Mouse (Mus musculus): ENCODE measurements at regions not wholly inside any gene's neighbourhood (a gene's known extent, or its start where the extent isn't known, plus 50 kb on each side); places are given as distances from the start of the nearest gene placed in this dataset.

DNA sequence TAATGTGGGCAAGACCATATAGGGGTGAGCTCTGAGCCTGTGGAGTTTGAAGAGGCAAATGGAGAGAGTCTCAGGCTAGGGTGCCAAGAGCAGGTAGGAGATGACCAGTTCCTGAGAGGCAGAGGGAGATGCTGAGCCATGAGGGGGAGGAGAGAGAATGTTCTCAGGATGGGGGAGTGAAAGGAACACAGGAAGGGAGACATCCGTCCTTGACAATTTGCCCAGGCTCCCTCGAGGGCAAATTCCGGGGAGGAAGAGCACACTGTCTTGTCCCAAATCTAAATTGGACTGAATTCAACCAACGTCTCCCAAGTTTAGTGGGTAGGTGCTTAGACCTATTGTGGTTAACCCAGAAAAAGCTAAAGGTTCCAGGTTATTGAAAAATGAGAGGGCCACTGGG is 81.2 kb upstream of the Nck2 start:
- no peak for DNase-seq (ENCODE audit: extremely low spot score in 1 of 2, low spot score in 1 of 2)

DNA sequence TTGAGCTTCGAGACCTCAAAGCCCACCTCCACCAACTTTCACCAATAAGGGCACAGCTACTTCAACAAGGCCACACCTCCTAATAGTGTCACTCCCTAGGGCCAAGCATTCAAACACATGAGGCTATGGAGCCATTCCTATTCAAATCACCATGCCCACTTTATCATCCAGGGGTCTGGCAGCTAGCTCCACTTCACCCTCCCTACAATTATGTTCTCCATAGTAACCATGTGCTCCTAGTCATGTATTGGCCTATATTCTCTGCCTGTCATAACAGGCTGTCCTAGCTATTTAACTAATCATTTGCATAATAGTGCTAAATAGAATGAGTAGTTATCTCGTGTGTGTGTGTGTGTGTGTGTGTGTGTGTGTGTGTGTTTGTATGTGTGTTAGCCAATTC is 77.9 kb upstream of the Nck2 start:
- DNase-seq (ENCODE audit: extremely low spot score in 1 of 2, low spot score in 1 of 2) = no peak

DNA sequence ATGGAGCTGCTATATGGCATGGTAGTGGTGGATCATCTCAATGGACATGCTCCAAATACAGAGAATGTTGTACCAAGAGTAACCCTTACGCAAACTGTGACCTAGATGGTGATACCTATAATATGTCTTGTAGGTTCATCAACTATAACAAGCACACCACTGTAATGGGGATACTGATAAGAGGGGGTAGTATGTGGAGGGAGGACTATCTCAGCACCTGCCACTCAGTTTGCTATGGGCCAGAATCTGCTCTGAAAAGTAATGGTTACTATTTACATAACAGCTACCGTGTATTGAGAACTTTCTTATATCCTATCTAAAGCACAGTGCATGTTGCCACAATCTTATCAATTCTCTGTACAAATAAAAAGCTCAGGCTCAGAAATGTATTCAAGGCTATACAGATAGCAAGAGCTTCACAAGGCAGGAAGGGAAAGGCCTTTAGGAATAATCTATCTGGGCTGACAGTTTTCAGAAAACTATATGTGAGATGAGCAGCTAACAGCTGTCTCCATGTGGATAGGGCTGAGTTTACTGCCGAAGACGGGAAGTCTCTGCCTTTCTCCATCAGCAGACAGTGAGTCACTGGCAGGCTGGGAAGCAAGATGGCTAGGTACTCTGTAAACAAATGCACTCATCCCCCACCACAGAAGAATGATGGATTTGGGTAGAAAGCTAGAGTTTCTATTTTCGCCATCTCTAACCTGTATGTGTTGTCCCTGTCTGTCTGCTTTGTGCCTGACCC is 77.1 kb upstream of the Nck2 start:
- DNase-seq (ENCODE audit: extremely low spot score in 1 of 2, low spot score in 1 of 2) = no peak

DNA sequence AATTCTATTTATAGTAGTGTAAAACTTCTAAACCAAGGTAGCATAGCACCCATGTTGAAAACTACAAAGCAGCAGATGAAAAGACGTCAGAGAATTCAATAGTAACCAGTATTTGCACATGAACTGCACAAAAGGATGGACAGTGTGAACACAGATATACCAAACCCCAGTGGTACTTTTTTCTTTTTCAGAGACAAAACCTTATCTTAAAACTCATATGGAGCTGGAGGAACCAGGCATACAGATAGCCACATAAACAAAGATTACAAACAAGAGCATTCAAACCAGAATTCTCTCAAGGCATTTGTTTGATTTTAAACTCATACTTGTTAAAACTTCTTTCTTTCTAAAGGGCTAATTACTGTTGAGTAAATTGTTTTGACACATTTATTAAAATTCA is 72.5 kb upstream of the Nck2 start:
- no peak for DNase-seq (ENCODE audit: extremely low spot score in 1 of 2, low spot score in 1 of 2)

DNA sequence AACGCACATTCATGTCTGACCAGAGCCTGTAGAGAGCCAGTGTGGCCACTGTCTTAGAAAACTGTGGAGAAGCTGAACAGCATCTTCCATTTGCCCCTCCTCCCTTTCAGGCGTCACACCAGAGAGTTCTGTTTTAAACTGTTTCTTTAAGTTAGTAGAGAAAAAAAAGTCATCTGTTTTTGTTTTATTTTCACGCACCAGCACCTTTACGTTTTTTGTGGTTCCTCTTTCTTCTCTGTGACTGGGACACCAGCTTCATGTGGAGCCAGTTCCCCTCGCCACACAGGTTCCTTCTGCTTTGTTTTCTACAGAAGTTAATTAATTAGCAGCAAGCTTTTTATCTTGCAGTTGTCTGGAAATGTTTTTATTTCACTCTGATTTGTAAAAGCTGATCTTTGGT is 69.4 kb upstream of the Nck2 start:
- no peak for DNase-seq (ENCODE audit: extremely low spot score in 1 of 2, low spot score in 1 of 2)

DNA sequence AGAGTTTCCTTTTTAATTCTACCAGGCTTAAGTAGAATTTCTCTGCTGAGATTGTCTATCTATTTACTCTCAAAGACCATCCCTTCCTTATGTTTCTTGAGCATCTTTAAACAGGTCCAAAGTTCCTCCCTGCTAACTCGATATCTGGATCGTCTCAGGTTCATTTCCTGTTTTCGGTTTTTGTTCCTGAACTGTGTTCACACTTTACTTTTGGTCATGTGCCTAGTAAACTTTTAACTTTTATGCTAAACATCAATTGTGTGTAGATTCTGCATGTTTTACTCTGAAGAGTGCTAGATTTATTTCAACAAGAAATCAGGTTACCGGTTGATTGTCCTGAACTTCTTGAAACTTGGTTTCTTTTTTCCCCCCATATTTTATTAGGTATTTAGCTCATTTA is 68.5 kb upstream of the Nck2 start:
- DNase-seq (ENCODE audit: extremely low spot score in 1 of 2, low spot score in 1 of 2) = no peak

DNA sequence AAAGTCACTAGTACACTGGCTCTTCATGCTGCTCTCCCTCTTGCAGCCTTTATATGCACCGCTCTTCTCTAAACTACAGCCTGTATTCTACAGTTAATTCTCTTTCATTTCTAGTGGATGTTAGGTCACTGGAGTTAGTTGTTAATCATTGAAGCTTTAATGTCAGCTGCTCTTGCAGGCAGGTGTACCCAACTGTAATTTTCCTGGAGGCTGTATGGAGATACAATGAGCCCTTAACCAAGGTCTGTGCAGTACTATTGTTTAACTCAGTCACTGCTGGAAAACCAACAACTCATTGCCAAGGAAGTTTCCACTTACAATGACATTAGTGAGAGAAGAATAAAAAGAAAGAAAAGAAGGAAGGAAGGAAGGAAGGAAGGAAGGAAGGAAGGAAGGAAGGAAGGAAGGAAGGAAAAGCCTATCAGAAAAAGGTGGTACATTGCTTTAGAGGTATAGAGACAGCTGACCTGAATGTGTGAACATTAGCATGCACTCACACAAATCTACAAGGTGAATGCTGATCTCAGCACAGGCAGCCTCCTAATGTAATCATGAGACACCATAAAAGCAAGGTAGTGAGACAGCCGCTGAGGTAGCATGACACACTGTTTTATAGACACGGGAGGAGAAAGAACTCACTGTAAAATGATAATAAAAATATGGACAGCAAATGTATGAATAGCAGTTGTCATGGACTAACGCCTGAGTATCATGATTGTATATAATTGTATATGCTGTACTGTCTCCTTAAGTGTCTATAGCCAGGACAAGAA is 66.7 kb upstream of the Nck2 start:
- no peak for DNase-seq (ENCODE audit: extremely low spot score in 1 of 2, low spot score in 1 of 2)

DNA sequence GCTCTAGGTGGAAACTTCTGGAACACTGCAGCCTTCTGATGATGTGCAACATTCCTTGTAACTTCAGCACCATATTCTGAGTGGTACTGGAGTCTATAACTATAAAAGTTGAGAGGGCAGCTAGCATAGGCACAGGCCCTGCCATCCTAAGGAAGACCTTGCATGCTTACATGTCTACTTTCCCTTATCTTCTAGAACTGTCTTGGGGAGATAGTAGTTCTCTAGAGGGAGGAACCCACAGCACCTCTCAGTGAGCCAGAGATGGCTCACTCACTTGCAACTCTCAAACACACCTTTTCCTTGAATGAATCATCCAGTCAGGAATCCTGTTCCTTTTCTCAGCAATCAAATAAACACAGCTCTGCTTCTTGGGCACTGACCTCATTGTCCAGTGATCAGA is 59.4 kb upstream of the Nck2 start:
- no peak for DNase-seq (ENCODE audit: extremely low spot score in 1 of 2, low spot score in 1 of 2)

DNA sequence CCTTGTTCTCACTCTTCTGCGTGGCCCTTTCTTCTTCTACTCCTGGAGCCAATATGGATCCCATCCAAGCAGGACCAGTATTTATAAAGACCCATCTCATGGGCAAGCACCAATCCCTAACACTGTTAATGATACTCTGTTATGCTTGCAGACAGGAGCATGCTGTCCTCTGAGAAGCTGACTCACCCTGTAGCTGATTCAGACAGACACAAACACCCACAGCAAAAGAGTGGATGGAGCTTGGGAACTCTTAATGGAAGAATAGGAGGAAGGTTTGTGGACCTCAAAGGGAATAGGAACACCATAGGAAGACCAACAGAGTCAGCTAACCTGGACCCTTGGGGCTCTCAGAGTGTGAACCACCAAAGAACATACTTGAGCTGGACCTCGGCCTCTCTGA is 50.3 kb upstream of the Nck2 start:
- DNase-seq (ENCODE audit: extremely low spot score in 1 of 2, low spot score in 1 of 2) = no peak
